Mouse (Mus musculus): Measurements from ENCODE around the gene Pfkfb4. TPM values are rescaled to one million over a fixed set of nuclear protein-coding genes. Genes with fewer than 3 reads are reported as not detected.

Pfkfb4 gene
- polyA plus RNA-seq, 1 experiment from 2014 or later, result 27.9 TPM

DNA sequence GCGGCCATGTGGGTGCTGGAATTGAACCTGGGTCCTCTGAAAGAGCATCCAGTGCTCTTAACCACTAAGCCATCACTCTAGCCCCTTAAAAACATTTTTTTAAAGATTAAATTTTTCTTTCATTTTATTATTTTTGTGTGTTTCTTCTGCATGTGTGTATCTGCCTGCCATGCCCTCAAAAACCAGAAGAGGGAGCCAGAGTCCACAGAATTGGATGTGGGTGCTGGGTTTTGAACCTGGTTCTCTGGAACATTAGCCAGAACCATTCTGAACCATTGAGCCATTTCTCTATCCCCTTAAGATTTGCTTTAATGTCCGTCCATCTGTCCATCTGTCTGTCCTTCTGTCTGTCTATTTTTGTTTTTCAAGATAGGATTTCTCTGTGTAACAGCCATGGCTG, 11.6 kb downstream of the Pfkfb4 start:
- Histone ChIP-seq H3K4me3 (ENCODE audit: low read depth, low read length) (no peak overlapping the region), H3K4me2 (ENCODE audit: low read depth, low read length) (no peak overlapping the region), H3K27me3 (ENCODE audit: control insufficient read depth, insufficient read depth, low read length) (no peaks in the 10 kb centered on the region), H3K9ac (replicated peaks; ENCODE audit: low read depth, low read length) (no peak overlapping the region), H3K4me1 (ENCODE audit: control insufficient read depth, insufficient read depth, low read length) (no peaks in the 10 kb centered on the region), H3K27ac (ENCODE audit: low read depth, low read length) (no peak overlapping the region), H3K9me3 (ENCODE audit: control insufficient read depth, low read length) (no peaks in the 10 kb centered on the region), H3K36me3 (ENCODE audit: control insufficient read depth, insufficient read depth, low read length) (peaks cover 6% of the 10 kb centered on the region; the same call in 1 of the 2 replicates)
- no peak for ATAC-seq (ENCODE audit: low read depth)
- WGBS, result 63% methylated on average over 2 of the region's 2 CpGs

DNA sequence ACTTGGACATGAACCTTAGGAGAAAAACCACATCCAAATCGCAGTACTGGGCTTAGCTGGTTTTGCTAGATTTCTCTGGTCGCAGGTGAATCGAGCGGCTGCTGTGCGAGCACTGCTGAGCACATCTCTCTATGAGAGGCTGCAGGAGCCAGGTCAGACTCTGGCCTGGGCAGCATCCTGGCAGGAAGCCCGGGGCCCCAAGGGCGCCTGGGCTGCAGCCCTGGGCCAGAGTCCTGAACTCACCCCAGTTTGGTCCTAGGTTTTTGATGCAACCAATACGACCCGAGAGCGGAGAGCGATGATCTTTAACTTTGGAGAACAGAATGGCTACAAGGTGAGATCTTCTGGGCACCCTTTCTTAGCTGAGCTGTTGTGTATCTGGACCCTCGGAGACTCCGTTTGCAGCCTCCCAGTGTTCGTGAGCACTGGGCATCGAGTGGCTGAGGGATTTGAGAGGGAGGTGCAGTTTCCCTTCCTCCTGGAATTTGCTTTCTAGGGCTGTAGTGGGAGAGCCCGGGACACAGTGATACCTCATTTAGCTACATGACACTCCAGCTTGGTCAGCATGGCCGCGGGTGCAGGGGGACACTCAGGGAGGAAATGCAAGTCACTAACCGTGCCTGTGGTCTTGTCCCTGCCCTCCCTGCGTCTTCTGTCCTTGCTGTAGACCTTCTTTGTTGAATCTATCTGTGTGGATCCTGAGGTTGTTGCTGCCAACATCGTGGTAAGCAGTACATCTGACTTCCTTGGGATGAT, 15.6 kb downstream of the Pfkfb4 start:
- WGBS, result 86% methylated on average over 21 of the region's 21 CpGs
- ATAC-seq (ENCODE audit: low read depth), result no peak
- H3K4me2 ChIP-seq (ENCODE audit: low read depth, low read length), result no peak overlapping the region
- H3K36me3 ChIP-seq (ENCODE audit: control insufficient read depth, insufficient read depth, low read length), result peaks cover 12% of the 10 kb centered on the region; the same call in 1 of the 2 replicates
- no peaks in the 10 kb centered on the region for H3K4me1 ChIP-seq (ENCODE audit: control insufficient read depth, insufficient read depth, low read length)
- H3K4me3 ChIP-seq (ENCODE audit: low read depth, low read length), result no peak overlapping the region
- no peak overlapping the region for H3K9ac ChIP-seq (replicated peaks; ENCODE audit: low read depth, low read length)
- no peaks in the 10 kb centered on the region for H3K9me3 ChIP-seq (ENCODE audit: control insufficient read depth, low read length)
- H3K27ac ChIP-seq (ENCODE audit: low read depth, low read length), result no peak overlapping the region
- H3K27me3 ChIP-seq (ENCODE audit: control insufficient read depth, insufficient read depth, low read length), result no peaks in the 10 kb centered on the region

DNA sequence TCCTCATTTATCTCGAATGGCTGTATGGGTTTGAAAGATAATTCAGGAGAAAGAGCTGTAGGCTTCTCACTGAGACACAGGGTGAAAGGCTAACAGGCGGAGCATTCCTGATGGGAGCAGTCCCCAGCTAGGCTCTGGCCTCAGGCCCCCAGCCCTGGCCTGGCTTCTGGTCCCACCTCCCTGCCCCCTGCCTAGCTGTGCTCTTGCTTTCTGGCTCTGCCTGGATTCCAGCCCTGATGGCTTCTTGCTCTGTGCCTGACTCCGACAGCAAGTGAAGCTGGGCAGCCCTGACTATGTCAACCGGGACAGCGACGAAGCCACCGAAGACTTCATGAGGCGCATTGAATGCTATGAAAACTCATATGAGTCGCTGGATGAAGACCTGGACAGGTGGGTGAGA, 16.5 kb downstream of the Pfkfb4 start:
- no peaks in the 10 kb centered on the region for H3K4me1 ChIP-seq (ENCODE audit: control insufficient read depth, insufficient read depth, low read length)
- H3K27ac ChIP-seq (ENCODE audit: low read depth, low read length), result no peak overlapping the region
- H3K27me3 ChIP-seq (ENCODE audit: control insufficient read depth, insufficient read depth, low read length), result no peaks in the 10 kb centered on the region
- no peak for ATAC-seq (ENCODE audit: low read depth)
- H3K4me2 ChIP-seq (ENCODE audit: low read depth, low read length), result no peak overlapping the region
- no peak overlapping the region for H3K4me3 ChIP-seq (ENCODE audit: low read depth, low read length)
- H3K9me3 ChIP-seq (ENCODE audit: control insufficient read depth, low read length), result no peaks in the 10 kb centered on the region
- H3K9ac ChIP-seq (replicated peaks; ENCODE audit: low read depth, low read length), result no peak overlapping the region
- H3K36me3 ChIP-seq (ENCODE audit: control insufficient read depth, insufficient read depth, low read length), result peaks cover 12% of the 10 kb centered on the region; the same call in 1 of the 2 replicates
- 84% methylated on average over 9 of the region's 9 CpGs for WGBS

DNA sequence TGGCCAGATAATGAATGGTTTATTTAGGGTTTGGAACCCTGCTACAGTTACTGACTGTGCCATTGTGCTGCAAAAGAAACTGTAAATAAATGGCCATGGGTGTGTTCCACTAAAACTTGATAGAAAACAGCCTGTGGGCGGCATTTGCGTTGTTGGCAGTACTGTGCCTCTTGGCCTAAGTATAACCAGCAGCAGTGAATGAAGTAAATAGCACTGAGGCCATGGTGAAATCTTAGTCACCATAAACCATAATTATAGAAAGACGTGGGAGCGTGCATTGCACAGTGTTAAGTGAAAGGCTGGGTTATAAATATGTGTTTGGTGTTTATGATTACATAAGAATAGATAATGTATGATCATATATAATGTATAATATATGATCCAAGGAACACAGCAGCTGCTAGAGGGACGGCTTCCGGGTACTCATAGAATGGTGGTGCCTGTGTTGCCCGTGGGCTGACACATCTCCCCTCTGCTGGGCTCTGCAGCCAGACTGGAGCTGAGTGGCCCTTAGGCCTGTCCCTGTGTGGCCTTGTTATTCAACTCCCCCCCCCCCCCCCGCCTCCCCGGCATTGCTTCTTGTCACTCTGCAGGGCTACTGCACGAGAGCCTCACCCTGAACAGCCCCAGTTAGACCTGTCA, 17.5 kb downstream of the Pfkfb4 start:
- Histone ChIP-seq H3K4me1 (ENCODE audit: control insufficient read depth, insufficient read depth, low read length) (no peaks in the 10 kb centered on the region), H3K4me2 (ENCODE audit: low read depth, low read length) (no peak overlapping the region), H3K9me3 (ENCODE audit: control insufficient read depth, low read length) (no peaks in the 10 kb centered on the region), H3K4me3 (ENCODE audit: low read depth, low read length) (no peak overlapping the region), H3K27ac (ENCODE audit: low read depth, low read length) (no peak overlapping the region), H3K27me3 (ENCODE audit: control insufficient read depth, insufficient read depth, low read length) (no peaks in the 10 kb centered on the region), H3K36me3 (ENCODE audit: control insufficient read depth, insufficient read depth, low read length) (peaks cover 12% of the 10 kb centered on the region; the same call in 1 of the 2 replicates), H3K9ac (replicated peaks; ENCODE audit: low read depth, low read length) (no peak overlapping the region)
- ATAC-seq (ENCODE audit: low read depth), result no peak
- 78% methylated on average over 9 of the region's 10 CpGs for WGBS

DNA sequence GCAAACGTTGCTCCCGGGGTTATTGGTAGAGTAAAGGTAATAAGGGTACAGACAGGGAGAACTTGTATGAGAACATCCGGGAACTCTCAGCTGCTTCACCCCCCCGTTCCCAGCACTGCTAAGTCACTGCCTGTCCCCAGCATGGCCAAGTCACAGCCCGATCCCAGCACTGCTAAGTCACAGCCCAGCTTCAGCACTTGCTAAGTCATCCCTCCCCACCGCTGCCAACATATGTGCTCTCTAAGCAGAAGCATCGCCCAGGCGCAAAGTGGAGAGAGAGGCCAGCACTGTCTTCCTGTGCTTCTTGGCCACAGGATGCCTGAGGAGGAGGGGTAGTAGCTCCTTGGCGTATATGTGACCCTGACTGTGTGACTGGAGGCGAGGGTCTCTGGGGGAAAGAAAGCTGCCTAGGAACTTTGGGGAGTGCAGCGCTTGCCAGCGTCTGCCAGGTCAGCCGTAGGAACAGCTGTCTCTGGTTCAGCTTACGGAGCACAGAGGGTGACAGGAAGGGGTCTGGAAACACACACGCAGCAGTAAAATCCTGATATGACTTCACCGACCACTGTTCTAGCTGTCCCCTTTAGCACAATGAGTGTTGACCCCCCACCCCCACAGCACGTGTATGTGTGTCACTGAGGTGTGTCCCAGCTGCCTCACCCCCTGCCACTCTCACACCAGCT, 18.2 kb downstream of the Pfkfb4 start:
- H3K36me3 ChIP-seq (ENCODE audit: control insufficient read depth, insufficient read depth, low read length), result peaks cover 12% of the 10 kb centered on the region; the same call in 1 of the 2 replicates
- H3K27ac ChIP-seq (ENCODE audit: low read depth, low read length), result no peak overlapping the region
- H3K9me3 ChIP-seq (ENCODE audit: control insufficient read depth, low read length), result no peaks in the 10 kb centered on the region
- no peak overlapping the region for H3K4me2 ChIP-seq (ENCODE audit: low read depth, low read length)
- H3K27me3 ChIP-seq (ENCODE audit: control insufficient read depth, insufficient read depth, low read length), result no peaks in the 10 kb centered on the region
- no peak overlapping the region for H3K9ac ChIP-seq (replicated peaks; ENCODE audit: low read depth, low read length)
- no peak for ATAC-seq (ENCODE audit: low read depth)
- H3K4me1 ChIP-seq (ENCODE audit: control insufficient read depth, insufficient read depth, low read length), result no peaks in the 10 kb centered on the region
- no peak overlapping the region for H3K4me3 ChIP-seq (ENCODE audit: low read depth, low read length)
- 57% methylated on average over 17 of the region's 17 CpGs for WGBS

DNA sequence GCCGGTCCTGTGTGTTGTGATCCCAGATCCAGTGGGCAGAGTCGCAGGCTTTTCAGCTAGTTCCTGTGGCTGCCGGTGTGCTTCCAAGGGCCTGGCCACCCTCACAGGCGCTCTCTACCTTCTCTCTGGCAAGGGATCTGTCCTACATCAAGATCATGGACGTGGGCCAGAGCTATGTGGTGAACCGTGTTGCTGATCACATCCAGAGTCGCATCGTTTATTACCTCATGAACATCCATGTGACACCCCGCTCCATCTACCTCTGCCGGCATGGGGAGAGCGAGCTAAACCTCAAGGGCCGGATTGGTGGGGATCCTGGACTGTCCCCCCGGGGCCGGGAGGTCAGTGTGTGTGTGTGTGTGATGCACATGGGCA, 18.7 kb downstream of the Pfkfb4 start:
- Histone ChIP-seq H3K4me2 (ENCODE audit: low read depth, low read length) (no peak overlapping the region), H3K27me3 (ENCODE audit: control insufficient read depth, insufficient read depth, low read length) (no peaks in the 10 kb centered on the region), H3K4me3 (ENCODE audit: low read depth, low read length) (no peak overlapping the region), H3K36me3 (ENCODE audit: control insufficient read depth, insufficient read depth, low read length) (peaks cover 12% of the 10 kb centered on the region; the same call in 1 of the 2 replicates), H3K9ac (replicated peaks; ENCODE audit: low read depth, low read length) (no peak overlapping the region), H3K4me1 (ENCODE audit: control insufficient read depth, insufficient read depth, low read length) (no peaks in the 10 kb centered on the region), H3K27ac (ENCODE audit: low read depth, low read length) (no peak overlapping the region), H3K9me3 (ENCODE audit: control insufficient read depth, low read length) (no peaks in the 10 kb centered on the region)
- no peak for ATAC-seq (ENCODE audit: low read depth)
- WGBS, result 86% methylated on average over 14 of the region's 14 CpGs

DNA sequence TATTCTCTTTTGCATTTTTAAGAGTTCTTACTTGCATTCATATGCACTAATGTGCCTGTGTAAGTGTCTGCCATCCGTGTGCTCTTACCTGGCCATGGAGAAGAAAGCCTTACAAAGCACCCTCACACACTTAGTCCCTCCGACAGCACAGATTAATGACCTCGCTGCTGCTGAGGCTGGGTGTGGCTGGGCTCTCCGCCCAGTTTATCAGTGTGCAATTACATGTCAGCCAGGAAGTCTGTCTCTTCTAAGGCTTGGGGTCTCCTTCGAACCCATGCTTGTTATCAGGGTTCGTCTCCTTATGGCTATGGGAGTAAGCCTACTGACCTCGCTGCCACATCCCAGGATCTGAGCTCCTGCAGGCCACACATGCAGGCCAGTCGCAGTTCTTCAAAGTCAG, 23.8 kb downstream of the Pfkfb4 start:
- 72% methylated on average over 8 of the region's 8 CpGs for WGBS

DNA sequence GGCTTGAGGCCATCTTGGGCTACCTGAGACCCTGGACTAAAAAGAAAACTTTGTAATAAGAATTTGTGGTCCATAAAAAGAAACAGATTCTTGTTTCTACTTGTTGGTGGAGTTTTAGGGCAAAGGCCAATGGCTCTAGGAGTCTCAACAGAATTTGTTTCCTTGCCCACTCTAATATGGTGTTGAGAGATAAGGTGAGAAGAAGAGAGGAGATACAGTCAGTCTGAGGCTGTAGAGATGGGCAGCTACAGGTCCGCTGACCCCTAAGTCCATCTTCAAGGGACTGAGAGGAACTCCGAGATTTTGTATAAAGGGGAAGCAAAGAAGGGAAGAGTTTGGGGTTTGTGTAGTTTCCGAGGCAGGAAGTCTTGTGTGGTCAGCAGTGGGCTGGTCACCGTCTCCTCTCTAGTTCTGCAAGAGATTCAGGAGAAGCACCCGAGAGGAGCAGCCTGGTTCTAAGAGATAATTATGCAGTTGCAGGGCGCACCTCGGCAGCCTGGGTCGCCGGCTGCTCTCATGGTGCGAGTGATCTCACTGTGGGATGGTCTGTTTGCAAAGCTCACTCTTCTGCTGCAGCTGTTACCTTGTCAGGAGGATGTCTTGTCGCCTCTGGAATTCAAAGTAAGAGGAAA, 25.5 kb downstream of the Pfkfb4 start:
- H3K27ac ChIP-seq (ENCODE audit: low read depth, low read length), result no peak overlapping the region
- WGBS, result 76% methylated on average over 11 of the region's 11 CpGs
- no peak overlapping the region for H3K4me3 ChIP-seq (ENCODE audit: low read depth, low read length)
- no peaks in the 10 kb centered on the region for H3K9me3 ChIP-seq (ENCODE audit: control insufficient read depth, low read length)
- no peak overlapping the region for H3K4me2 ChIP-seq (ENCODE audit: low read depth, low read length)
- H3K9ac ChIP-seq (replicated peaks; ENCODE audit: low read depth, low read length), result no peak overlapping the region
- no peak for ATAC-seq (ENCODE audit: low read depth)
- no peaks in the 10 kb centered on the region for H3K36me3 ChIP-seq (ENCODE audit: control insufficient read depth, insufficient read depth, low read length)
- no peaks in the 10 kb centered on the region for H3K4me1 ChIP-seq (ENCODE audit: control insufficient read depth, insufficient read depth, low read length)
- H3K27me3 ChIP-seq (ENCODE audit: control insufficient read depth, insufficient read depth, low read length), result no peaks in the 10 kb centered on the region

More for the DNA sequence above, 23.8 kb downstream of the Pfkfb4 start:
- Histone ChIP-seq H3K27ac (ENCODE audit: low read depth, low read length) (no peak overlapping the region), H3K4me1 (ENCODE audit: control insufficient read depth, insufficient read depth, low read length) (no peaks in the 10 kb centered on the region), H3K27me3 (ENCODE audit: control insufficient read depth, insufficient read depth, low read length) (no peaks in the 10 kb centered on the region), H3K9me3 (ENCODE audit: control insufficient read depth, low read length) (no peaks in the 10 kb centered on the region), H3K4me3 (ENCODE audit: low read depth, low read length) (no peak overlapping the region), H3K36me3 (ENCODE audit: control insufficient read depth, insufficient read depth, low read length) (peaks cover 6% of the 10 kb centered on the region; the same call in 1 of the 2 replicates), H3K4me2 (ENCODE audit: low read depth, low read length) (no peak overlapping the region), H3K9ac (replicated peaks; ENCODE audit: low read depth, low read length) (no peak overlapping the region)
- no peak for ATAC-seq (ENCODE audit: low read depth)

Measured in neural tube, embryonic 14.5 days (tissue).